Mouse (Mus musculus) lung, postnatal 10 days (tissue): ENCODE measurements around the gene Dab1.

ENCODE experiments used
- DNase-seq: peaks from one replicate; pipeline ENCODE4 v3.0.0; 2021

Dab1 gene

DNA sequence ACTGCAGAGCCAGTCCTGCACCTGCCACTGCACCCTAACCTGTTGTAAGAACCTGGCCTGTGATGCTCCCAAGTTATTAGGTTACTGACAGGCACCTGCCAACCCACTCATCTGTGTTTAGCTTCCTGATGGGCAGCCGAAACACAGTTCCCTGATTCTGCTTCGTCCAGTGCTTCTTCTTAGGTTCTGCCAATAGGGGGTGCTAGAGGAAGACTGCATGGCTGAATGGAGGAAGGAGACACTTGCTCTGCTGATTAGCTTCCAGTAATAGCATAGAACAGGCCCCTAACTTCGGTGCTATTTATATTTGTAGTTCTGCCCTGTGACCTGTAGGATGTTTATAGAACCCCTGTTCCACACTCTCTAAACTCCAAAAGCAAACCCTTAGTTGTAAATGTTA, 83.0 kb downstream of the Dab1 start:
- DNase-seq: peak; percentile 10

DNA sequence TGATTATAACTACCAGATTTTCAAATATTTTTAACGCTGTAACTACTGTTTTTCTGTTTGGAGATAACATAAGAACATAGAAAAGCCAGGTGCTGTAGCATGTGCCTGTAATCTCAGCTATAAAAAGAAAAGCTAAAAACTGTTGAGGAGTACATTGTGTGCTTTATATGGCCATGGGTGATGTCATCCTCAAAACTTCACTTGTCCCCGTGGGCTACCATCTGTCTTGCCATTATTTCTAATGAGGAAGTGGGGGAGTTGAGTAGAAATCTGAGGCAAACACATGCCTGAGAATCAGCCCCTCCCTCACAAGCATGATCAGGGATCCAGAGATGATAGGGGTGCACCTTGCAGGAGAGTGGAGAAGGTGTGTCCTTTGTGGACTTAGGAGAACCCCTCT, 85.3 kb downstream of the Dab1 start:
- no peak for DNase-seq

DNA sequence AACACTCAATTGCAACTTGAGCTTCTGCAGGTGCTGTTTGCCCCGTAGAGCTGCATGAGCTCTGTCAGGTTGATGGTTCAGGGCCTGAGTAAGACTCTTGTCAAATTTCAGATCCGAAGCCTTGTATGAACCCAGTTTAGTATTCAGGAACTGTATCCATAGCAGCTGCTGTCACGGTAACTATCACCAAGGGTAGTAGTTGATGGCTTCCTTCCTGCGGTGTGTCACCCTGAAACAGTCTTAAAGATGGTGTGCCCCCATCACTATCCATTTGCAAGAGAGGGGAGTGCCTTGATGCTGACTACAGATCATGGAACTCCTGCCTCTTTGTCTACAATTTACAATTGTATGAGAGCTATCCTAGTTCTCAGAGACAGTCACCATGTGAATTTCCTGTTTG, 87.3 kb downstream of the Dab1 start:
- DNase-seq: no peak

DNA sequence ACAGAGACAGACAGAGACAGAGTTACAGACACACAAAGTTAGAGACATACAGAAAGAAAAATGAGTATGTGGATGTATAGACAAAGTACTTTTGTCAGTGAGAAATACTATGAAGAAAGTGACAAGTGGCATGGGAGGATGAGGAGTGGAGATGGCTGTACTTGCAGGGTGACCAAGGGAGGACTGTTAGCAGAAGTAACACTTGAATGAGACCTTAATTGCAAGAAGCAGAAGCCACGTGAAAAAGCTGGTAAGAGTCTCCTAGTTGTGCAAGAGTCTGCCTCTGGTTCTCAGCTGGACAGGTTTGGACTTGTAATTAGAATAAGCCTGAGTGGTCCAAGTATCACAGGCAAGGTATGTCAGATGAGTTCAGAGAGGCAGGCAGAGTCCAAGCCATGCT, 88.0 kb downstream of the Dab1 start:
- no peak for DNase-seq

DNA sequence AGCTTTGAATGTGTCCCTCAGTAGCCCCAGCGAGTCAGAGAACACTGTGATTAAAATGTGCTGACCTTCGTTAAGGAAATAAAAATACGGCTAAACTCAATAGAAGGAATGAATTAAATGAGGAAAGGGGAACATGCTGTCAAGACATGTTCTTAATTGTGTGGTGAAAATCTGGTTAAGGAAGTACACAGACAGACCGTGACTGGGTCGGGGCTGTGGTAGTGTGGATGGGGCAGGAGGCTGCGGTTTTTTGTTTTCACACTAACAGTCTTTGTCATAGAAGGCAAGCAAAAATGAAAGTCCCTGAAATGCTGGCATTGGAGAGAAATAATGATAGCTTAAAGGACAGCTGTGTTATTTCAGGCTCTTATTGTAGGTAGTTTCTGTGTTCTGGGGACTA, 92.2 kb downstream of the Dab1 start:
- DNase-seq: no peak

DNA sequence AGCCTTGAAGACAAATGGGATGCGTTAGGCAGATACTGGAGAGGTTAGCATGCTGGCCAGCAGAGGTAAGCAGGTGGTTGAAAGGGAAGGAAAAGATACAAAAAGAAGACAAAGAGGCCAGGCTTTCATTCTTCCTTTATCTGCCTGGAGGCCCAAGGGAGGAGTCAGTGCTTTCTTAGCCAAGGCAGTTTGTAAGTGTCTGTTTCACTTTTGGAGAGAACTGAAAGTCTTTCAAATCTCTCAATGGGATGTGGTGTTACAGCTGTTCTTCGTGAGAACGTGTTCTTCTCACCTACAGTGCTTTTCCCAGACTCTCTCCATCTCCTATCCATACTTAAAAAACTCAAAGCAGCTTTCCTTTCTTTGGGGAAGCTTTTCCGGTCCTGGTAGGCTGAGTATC, 94.8 kb downstream of the Dab1 start:
- DNase-seq: no peak

DNA sequence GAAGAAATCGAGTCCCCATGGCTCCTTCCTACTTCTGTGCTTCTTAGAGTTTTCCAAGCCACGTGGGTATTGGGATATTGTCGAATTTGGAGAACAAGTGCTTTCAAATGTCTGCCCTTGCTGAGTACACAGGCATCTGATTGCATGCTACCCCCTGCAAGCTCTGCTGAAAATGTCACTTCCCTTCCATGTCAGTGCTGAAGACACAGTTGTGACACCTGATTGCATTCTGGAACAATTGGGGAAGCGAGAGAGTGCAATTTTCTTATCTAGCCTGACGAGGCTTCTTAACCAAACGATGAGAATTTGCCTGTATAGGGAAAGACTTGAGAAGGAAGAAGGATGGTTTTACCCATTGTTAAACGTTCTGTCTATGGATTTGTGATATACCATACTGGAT, 95.8 kb downstream of the Dab1 start:
- DNase-seq: no peak

DNA sequence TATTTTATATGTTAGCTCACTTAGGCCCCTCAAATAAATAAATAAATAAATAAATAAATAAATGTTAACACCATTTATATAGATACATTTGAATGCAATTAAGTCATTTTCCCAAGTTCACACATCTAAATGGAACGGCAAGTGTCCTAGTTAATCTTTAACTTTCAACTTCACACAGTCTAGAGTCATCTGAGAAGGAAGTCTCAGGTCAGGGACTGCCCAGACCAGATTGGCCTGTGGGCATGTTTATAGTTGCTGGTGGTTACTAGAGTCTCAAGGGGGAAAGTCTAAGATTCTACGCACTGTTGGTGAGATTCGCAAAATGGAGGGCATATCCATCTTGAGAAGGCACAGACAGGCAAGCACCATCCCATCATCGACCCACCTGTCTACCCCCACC, 96.4 kb downstream of the Dab1 start:
- no peak for DNase-seq

DNA sequence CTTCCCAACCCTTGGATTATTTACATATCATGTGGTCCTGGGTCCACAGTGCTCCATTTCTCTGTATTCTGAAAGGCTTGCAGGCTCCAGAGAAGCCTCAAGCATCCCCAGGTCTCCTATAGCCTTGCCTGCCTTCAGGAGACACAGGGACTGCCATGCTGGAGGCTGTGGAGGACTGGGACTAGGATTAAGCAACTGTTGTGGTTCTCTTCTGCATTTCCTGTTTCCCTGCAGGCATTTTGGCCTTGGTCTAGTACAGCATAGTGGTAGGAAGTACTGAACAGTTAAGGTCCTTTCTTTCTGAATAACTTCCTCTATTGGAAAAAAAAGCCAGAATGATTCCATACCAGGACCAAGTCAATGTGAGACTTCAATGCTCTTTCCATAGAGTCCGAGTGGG, 103.6 kb downstream of the Dab1 start:
- DNase-seq: no peak

DNA sequence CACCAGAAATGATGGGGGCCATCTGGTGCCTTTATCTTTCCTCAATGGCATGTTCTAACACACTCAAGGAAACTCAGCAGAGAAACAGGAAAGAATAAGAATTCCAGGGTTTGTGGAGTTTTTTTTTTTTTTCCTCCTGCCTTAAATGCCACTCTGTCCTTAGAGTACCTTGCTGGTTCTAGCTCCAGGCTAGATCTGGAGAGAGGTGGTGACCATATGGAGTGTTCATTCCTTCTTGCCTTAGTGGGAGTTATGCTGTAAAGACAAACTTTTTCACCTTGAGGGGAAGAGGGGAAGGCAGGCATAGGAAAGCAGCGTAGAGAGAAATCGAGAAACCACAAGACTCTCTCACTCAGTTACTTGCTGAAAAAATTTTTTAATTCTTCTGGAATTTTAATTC, 107.3 kb downstream of the Dab1 start:
- DNase-seq: no peak

DNA sequence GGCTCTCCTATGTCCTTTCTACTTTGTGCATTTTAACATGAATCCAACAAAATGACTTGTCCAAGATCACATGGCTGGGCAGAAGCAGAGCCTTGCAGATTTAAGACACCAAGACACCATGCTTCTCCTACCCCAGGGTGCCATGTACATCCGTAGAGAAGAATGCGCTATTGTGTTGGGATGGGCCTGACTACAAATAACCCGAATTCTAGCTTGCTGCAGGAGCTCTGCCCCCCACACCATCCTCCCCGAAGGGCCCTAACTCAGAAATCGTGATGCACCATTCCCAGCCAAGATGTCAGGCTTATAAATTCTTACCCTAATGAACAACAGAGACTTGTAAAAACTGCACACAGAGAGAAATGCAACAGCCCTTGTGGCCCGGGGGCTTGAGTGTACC, 118.0 kb downstream of the Dab1 start:
- no peak for DNase-seq

DNA sequence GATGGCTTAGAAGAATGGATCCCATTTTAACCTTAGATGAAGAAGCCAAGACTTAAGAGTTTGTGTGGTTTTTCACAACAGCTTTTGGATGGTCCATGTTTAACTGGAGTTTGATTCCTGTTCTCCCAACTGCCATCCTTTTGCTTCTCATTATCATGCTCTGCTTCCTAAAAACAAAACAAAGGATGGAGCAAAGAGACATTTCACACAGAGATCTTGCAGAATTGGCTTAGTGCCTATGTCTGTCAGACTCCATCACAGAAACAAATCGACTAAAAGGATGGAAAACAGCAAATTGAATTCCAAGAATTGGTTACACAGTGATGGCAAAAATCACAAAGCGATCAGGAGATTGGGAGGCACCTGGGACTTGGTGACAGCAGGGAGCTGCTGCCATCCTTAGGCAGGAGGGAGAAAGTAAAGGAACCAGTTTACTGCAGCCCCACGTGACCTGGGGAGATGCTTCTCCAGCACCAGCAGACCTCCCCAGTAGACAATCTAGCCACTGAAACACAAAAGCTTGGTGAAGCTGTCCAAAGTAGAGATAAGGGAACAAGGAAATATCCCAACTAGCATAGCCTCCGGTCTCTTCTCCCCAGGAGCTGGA, 132.2 kb downstream of the Dab1 start:
- DNase-seq: no peak

DNA sequence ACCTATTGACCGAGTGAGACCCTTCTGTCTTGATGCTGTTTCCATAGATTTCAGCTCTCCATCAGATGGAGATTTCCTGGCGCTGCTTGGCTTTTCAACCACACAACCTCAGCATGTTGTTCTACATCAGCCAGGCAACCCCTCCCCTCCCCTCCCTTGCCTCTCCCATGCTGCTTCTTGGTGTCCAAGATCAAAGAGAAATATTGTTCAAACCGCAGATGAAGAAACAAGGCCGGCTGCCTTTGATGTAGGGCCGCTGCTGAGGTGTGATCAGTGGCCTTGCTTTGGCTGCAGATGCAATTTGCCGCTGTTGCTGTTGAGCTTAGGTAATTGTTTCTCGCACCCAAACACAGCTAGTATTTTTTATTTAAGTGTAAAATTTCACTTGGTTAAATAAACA, 135.4 kb downstream of the Dab1 start:
- DNase-seq: no peak

DNA sequence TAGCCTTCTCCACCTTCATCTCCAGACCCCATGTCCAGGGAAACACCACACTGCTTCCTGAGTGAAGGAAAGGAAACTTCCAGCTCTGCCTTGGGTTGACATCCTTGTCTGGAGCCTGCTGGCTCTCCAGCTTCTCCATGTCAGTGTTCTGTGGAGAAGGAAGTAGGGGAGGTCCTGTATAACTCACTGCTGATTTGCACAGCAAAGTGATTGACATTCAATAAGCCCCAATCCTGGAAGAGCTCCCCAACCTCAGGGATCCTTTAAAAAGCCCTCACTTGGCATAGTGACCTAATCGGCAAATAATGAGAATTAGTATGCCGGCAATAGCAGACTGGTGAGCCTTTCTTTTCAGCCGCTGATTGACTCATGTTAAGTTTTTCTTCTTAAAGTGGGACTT, 138.1 kb downstream of the Dab1 start:
- no peak for DNase-seq

DNA sequence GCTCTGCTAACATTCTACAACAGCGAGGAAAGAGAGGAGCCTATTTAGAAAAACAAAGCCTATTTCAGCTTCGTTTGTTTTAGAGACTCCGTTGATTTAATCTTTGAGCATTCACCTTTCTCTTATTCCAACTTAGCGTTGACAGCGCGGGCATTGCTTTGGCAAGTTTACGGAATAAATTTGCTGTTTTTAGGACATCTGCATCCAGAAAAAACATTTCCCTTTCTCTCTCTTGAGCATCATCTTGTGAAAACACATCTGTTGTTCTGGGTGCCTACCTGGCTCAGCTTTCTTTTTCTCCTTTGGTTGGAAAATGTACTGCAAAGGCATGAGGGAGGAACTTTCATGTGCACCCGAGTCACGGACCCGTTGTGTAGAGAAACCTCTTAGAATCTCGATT, 143.3 kb downstream of the Dab1 start:
- DNase-seq: no peak

DNA sequence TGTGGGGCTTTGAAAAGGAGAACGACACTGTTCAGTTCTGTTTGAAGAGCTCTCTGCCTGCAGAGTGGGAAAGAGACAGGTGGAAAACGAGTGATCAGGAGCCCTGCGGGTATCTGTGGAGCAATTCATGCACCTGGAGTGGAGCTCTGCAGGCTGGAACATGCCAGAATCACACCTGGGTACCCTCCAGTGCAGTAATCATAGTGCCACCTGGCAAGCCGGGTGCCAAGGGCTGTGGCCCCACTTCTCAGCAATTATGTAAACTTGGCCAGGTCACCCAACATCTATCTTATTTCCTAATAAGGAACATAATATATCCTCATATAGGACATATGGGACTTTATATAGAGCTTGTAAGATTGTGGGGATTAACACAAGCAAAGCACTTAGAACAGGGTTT, 156.6 kb downstream of the Dab1 start:
- DNase-seq: no peak

DNA sequence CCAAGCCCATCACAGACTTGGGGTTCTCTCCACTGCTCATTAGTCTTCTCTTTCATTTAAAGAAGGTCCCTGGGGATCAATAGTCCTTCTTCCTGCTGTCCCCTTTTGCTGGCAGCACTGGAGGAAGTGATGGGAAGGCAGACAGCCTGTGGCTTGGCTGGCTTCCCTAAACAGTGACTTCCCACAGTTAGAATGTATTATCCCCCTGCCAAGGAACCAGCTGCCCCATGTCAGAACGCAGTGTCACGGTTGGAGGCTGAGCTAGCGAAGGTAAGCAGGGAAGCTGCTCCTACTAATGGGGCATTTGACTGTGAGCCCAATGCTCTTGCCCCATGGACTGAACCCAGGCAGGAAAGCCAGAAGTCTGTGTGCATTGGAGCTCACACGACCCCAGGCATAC, 162.2 kb downstream of the Dab1 start:
- peak; percentile 90 for DNase-seq

DNA sequence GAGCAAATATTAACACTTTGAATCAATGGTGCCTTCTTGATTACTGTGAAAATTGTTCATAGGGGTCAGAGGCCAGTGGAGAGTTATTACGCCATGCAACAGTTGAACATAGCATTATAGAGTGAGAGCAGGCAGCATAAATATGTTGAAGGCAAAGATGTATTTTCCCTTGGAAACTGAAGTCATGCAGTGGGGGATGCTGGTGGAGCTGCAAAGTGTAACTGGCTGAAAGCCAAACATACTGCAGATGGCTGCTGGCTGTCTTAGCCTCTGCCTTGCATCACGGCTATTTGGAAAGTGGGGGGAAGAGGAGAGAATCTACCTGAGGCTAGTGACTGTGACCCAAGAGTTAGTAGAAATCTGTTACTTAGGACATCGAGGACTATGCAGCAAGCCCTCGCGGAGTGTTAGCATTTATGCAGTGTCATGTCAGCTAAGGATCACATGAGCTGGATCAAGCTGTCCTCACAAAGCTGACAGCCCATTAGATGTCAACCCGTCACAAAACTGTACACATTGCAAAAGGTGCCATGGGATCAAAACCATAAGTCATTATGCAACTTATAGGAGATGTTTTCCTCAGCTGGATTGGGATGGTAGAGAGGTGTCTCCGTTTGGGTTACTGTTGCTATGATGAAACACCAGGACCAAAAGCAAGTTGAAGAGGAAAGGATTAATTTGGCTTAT, 164.5 kb downstream of the Dab1 start:
- DNase-seq: no peak

DNA sequence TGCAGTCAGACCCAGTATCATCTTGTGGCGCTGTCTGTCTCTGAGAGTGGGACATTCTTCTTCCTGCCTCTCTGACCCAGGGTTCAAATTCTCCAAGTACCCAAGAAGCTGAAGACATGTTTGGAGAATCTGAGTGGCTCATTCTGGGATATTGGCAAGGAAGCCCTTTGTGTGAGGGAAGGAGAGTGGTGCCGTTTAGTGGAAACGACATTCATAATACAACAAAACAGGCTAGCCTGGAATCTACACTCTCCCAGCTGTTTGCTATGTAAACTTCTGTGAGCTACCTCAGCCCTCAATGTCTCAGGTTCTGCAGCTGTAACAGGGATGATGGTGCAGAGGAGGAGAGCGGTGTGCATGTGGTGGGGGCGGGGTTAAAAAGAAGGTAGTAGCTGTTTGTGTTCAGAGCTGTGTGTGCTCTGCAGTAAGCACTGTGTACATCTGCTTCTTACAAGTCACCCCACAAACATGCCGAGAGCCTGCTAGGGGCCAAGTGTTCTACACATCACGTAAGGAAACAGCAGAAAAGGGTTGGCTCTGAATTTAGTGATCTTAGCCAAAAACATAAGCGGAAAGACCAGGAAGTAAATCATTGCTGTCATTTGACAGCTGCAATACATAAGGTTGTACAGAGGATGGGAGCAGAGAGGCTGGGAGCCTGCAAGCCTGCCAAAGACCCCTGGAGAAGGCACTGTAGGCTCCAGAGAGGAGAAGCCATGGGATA, 174.6 kb downstream of the Dab1 start:
- peak; percentile 7 for DNase-seq

DNA sequence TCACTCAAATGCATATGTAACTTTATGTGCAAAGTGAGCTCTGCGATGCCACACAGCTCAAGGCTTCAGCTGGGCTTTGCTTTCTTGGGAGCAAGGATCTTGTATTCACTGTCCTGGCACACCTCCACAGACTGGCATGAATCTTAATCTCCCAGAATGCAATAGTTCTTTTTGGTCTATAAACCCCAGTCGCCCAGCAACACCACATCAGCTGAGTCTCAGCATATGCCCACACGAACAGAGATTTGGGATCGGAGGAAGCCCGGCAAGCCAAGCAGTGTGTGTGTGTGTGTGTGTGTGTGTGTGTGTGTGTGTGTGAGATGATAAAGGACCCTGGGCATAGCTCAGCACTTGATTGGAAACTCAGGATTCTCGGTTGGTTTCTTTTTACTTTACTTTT, 177.3 kb downstream of the Dab1 start:
- DNase-seq: no peak

DNA sequence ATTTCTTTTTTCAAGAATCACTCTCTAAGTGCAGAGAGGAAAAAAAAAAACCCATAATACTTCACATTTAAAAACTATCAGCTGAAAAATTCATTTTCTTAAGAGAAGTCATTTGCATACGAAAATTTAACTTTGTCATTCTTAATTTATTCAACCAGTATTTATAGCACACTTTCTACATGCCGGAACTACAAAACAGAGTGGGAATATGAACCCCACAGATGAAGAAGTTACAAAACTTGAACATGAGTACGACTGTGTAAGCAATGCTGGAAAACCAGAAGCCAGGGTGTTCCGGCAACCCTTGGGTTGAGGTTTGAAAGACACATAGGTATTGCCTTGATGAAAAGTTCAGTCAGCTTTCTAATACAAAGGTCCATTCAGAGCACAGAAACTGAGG, 183.3 kb downstream of the Dab1 start:
- DNase-seq: no peak

DNA sequence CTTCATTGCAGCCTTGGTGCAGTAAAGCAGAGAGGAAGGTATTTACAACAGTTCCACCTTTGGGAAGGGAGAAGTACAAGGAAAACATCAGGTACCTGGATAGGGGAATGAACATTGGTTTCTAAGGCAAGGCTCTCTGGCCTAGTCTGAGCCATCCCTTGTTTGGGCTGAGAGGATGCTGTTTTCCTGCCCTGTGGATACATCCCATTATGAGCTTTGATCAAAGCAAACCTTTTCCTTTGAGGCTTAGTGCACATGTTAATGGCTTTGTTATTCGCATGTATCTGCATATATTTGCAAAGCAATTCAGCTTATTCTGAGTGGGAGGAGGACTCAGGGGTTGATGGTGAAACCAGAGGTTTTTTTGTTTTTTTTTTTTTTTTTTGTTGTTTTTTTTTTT, 185.3 kb downstream of the Dab1 start:
- no peak for DNase-seq

DNA sequence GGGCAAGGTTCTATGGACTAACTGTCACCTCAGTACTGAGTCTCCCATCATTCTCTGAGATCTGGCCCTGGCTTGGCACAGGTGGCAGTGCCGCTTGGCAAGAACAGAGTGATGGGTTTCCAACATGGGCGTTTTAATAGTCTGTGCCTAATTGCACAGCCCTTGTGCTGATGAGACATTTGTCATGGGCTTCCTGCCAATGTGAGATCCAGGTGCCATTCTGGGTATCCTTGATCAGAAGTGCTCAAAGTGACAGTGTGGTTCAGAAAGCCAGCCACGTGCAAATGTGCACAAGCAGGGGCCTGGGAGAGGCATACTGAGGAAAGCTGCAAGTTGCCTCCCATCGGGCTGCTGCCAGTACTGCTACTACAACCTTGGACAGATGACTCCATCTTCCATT, 203.5 kb downstream of the Dab1 start:
- no peak for DNase-seq

DNA sequence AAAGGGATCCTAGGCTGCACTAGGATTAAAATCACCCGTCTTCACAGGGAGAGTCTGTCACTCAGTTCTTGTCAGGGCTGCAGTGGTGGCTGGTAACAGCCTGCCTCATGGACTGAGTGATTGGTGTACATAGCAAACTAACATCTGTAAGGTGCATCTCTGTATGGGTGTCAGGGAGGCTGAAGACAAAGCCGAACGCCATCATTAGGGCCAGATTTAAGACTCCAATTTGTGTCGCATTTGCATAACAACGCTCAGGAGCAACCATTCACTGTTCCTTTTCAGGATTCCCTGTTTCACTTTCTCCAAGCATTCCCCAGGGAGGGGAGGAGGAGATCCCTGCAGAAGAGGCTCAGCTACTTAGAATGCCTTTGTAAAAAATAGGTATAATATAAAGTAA, 219.2 kb downstream of the Dab1 start:
- no peak for DNase-seq

DNA sequence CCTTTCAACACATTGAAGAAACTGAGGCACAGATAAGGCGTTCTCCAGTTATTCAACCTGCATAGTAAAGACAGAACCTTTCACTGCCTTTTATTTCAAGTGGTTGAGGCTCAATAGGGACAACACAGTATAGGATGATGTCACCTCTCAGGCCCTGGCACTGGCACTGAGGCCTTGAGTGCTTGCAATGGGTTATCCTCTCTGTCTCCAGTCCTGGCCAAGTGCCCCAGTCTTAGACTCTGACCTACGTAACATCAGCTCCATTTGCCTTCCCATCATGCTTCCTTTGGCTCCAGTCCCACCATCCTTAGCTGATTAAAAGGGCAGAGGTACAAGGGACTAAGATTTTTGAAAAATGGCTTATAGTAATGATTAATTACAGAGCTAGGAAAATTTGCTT, 220.4 kb downstream of the Dab1 start:
- DNase-seq: no peak
